Mouse (Mus musculus) fibroblast of lung, adult 2 months (primary cell): ENCODE results near the gene Fam83e.

Experiments
- DNase-seq: peaks from one replicate; pipeline ENCODE4 v3.0.0-alpha.2; 2011; ENCODE audit warnings: low read depth

The Fam83e gene

DNA sequence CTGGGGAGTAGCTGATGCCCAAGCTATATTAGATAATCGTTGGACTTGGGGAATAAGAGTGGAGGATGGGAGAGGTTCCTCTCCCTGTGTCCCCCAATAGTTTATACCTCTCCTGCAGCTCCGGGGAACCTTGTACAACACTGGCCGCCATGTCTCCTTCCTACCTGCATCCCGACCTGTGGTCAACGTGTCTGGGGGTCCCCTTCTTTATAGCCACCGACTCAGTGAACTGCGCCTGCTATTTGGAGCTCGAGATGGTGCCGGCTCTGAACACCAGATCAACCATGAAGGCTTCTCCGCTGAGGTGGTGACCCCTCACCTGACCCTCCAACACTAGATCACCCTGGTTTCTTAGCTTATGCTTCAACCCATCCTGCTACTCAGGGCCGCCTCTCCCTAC, 18.7 kb upstream of the Fam83e start:
- DNase-seq, result no peak

GRCm38 (mm10) chr7:45702809-45703520, 18.0 kb upstream of the Fam83e start:
- DNase-seq, result no peak

DNA sequence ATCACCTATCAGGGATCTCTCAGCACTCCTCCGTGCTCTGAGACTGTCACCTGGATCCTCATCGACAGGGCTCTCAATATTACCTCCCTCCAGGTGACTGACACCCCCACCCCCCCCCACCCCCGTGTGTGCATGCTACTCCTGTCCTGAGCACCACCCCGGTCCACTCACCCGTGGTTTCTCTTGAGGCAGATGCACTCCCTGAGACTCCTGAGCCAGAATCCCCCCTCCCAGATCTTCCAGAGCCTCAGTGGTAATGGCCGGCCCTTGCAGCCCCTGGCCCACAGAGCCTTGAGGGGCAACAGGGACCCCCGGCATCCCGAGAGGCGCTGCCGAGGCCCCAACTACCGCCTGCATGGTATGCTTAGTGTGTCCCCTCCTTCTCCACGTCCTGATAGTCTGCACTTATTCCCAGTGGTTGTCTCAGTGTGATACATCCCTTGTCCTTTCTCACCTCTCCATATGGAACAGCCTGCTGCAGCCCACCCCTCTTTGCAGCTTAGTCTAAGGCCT, 17.4 kb upstream of the Fam83e start:
- DNase-seq, result no peak

- DNase-seq, result no peak
These were observed 16.9 kb upstream of the Fam83e start for GRCm38 (mm10) chr7:45704046-45704559.

GRCm38 (mm10) chr7:45704730-45705442, 16.1 kb upstream of the Fam83e start, which contains the start of gene Dbp:
TSS of gene Dbp (plus strand) at chr7:45705088.
- DNase-seq, result peak; percentile 100

- no peak for DNase-seq
These were observed 15.6 kb upstream of the Fam83e start for GRCm38 (mm10) chr7:45705443-45705864.

- DNase-seq, result no peak
These were observed 15.1 kb upstream of the Fam83e start for GRCm38 (mm10) chr7:45705873-45706281.

DNA sequence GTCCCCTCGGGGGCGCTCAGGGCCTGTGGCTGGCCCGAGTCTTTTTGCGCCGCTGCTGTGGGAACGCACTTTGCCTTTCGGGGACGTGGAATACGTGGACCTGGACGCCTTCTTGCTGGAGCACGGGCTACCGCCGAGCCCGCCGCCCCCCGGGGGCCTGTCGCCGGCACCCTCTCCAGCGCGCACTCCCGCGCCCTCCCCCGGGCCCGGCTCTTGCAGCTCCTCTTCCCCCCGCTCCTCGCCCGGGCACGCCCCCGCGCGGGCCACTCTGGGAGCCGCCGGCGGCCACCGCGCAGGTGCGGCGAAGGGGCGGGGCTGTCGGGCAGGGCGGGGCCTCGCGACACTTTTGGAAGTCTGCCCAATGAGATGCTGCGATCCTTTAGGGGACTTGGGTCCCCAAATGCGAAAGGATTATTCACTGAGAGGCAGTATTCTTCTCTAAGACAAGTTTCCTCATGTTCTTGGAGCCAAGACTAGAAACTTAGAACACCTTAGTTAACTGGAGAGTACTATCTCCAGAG, 14.2 kb upstream of the Fam83e start:
- no peak for DNase-seq

GRCm38 (mm10) chr7:45707375-45707967, 13.5 kb upstream of the Fam83e start:
- peak; percentile 91 for DNase-seq

DNA sequence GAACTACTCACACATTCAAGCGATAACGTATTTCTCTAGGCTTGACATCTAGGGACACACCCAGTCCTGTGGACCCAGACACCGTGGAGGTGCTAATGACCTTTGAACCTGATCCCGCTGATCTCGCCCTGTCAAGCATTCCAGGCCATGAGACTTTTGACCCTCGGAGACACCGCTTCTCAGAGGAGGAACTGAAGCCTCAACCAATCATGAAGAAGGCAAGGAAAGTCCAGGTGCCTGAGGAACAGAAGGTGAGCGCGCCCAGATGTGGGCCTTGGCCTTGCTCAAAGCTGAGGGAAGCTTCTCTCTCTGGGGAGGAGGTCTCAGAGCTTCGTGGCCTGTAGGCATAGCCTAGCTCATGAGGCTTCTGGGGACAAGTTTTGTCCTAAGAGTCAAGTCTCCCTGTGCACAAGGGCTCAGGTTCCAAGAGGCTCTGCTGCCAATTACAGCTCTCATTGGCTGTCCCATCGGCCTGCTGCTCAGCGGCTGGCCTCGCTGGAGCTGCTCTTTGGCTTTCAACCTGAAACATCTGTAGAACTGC, 12.7 kb upstream of the Fam83e start:
- DNase-seq, result no peak

DNA sequence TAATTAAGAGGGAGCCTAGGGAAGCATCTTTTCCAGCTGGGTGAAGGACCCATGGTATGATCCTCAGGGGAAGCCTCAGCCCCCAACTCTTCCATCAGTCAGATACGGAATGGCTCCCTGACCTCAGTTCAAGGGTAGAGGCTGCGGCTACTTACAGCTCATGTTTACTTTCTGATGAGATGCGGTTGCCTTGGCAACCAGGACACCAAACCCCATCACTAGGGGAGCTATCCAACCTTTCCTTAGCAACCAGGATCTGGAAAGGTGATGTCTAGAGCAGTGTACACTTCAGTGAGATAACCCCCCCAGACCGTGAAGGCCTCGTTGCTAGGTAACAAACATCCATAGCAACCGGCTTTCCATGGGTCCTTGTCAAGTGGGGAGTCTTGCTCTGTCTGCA, 12.0 kb upstream of the Fam83e start:
- no peak for DNase-seq

DNA sequence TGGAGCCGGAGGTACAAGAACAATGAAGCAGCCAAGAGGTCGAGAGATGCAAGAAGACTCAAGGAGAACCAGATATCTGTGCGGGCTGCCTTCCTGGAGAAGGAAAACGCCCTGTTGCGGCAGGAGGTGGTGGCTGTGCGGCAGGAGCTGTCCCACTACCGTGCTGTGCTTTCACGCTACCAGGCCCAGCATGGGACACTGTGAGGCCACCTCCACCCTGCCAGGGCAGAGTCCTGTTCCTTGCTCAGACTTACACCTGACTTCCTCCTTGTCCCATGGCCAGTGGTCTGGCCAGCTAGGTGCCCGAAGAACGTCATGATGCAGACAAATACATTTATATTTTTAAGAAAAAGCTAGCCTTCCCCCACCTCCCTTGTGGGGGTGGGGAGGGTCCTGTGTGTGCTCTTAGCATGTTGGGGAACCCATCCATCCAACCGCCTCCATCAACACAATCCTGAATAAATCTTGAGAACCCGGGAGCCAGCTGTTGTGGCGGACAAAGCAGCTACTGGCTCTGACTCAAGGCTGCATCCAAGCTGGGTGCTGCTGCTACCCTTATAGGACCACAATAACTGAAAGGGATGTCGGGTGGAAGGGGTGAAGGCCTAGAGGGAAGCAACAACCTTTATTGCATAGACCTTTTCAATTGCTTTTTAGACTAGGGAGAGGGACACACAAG, 11.2 kb upstream of the Fam83e start:
- DNase-seq, result no peak

DNA sequence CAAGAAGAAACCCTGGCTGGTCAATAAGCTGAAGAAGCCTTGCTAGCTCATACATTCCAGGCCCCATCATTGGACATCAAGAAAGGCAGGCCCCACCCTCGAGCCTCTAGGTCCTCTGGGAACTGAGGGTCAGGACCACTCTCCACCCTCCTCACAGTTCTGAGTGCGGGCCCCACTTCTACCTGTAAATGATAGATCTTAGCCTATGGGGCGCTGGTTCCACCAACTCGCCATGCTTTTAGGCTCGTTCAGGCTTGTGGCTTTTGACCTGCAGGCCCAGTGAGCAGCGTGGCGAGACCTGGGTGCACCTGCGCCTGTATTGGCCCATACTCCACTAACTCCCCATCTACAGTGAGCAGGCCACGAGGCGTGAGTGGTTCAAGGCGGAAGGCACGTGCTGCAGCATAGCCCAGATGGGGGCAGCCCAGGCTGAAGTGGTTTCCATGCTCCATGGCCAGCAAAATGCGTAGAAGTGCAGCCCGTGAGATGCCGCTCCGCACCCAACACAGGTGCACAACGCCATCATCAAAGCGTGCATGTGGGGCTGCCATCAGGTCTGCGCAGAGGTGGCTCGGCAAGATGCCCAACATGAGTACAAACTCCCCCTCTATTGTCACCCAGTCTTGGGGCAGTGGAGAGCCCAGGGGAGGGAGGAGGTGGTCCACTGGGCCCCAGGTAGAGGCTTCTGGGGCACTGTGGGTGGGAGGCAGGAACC, 10.4 kb upstream of the Fam83e start:
- no peak for DNase-seq

DNA sequence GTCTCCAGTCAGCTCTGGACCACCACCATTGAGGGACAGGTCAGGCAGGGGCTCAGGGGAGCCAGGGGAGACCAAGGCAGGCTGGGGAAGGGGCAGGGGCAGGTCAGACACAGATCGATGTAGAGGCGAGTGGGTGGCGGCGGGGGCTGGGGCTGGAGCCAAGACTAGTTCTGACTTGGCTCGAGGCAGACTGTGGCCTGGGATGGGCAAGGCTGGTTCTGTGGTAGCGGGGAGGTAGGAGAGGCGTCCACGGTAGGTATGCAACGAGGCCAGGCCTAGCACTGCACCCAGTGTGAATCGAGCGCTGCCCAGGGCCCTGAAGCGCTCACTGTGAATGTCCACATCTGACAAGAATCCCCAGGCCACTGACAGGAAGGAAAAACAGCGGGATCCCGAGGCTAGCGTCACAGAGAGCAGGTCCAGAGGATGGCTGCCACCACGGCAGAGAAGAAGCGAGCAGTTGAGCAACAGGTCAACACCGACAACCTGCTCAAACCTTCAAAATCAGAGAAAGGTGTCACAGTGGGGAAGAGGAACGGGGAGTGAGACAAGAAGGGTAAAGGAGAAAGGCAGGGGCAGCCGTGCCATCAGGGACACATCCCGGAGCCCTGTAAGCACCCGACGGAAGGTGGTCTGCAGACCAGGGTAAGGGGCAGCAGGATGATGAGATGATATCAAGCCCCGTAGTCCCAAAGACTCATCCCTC, 9.5 kb upstream of the Fam83e start:
- no peak for DNase-seq

GRCm38 (mm10) chr7:45712022-45712757, 8.8 kb upstream of the Fam83e start:
- DNase-seq, result no peak

GRCm38 (mm10) chr7:45713396-45713795, 7.6 kb upstream of the Fam83e start:
- no peak for DNase-seq

DNA sequence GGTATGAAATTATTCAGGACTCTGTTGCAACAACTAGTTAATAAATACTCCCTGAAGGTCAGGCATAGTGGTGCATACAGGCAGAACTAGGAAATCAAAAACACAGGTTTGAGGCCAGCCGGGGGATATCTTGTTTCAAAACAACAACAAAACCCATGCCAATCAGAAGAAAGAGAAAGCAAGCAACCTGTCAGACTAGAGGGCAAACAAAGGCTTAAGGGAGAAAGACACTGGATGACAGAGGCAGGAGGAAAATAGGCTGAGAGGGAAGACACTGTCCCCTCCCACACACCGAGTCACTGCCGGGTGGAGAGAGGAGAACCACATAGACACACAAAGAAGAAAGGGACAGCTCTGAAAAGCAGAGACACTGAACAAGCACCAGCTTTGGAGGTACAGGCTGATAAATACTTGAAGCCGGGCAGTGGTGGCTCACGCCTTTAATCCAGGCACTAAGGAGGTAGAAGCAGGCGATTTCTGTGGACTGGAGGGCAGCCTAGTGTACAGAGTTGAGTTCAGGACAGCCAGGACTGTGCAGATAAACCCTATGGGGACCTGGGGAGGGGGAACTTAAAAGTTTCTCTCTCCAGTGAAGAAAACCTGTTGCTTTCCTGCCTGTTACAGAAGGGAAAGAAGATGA, 7.0 kb upstream of the Fam83e start:
- no peak for DNase-seq

GRCm38 (mm10) chr7:45714630-45715089, 6.4 kb upstream of the Fam83e start:
- no peak for DNase-seq
